Mouse (Mus musculus): ENCODE measurements around the gene Ryk. TPM values are rescaled to one million over a fixed set of nuclear protein-coding genes. Genes with fewer than 3 reads are reported as not detected.
"Not testable (repeated sequence)": the region's sequence is repeated elsewhere in the genome, so short reads cannot be mapped to it uniquely, and the experiment has no call there.

Ryk gene
- total RNA-seq, 2 experiments from 2014 or later = 35.6 to 40.0 TPM

DNA sequence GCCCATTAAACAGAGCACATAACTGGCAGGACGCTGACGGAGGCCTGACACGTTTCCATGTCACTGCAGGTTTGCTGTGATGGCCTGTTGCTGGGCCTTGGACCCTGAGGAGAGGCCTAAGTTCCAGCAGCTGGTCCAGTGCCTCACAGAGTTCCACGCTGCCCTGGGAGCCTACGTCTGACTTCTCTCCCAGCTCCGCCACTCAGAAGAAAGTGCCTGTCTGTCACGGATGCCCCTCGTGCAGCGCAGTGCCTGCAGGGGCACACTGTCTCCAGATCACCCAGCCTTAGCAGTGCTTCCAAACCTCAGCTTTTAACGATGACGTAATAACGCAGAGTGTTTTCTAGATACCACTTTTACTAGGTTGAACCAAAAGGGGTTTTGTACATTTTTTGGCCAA lies 72.1 kb downstream of the Ryk start:
- DNase-seq = no peak

DNA sequence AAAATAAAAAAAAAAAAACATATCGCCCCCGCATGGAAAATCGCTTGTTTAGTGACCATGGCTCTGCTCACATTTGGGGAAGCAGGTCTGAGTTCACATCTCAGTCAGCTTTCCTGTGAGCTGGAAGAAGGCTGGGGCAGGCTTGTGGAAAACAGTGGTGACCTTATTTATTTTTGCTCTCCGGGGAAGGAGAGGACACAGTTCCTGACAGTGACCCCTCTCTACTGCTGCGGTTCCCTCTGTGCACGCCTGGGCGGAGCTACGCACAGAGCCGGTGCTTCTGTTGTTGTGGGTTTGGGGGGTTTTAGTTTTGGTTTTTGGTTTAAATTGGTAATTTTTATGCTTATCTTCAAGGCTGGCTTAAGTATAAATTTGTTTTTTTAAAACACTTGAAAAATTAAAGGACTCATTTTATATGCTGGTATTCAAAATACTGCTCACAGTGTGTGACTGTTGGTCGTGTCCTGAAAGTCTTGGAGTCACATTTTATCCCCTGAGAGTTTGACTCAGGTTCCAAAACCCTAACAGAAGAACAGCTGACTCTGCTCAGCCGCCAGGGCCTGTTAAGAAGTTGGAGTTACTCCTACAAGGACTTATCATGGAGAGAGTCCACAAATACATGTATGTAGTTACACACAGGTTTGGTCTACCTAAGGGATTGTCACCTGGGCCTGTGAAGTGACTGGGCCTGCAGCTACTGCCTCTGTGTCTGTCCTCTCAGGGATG lies 73.0 kb downstream of the Ryk start:
- peak; percentile 52 to 58 for DNase-seq

DNA sequence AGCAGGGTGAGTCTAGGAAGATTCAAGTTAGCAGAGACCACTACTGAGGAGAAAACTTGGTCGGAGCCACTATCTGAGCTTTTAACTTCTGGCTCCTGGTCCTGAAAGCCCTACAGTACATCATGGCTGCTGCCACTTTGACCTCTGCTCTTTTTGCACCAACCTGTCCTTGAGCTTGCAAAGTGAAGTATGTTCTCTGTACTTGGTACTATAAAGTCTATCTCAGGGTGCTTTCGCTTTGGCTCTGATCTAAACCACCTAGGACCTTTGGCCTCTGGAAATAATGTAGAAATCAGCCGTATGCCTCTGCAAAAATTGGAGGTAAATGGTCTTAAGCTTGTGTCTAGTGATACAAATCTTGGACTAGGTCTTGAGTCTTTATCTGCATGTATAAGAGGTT lies 76.8 kb downstream of the Ryk start:
- no peak for DNase-seq

DNA sequence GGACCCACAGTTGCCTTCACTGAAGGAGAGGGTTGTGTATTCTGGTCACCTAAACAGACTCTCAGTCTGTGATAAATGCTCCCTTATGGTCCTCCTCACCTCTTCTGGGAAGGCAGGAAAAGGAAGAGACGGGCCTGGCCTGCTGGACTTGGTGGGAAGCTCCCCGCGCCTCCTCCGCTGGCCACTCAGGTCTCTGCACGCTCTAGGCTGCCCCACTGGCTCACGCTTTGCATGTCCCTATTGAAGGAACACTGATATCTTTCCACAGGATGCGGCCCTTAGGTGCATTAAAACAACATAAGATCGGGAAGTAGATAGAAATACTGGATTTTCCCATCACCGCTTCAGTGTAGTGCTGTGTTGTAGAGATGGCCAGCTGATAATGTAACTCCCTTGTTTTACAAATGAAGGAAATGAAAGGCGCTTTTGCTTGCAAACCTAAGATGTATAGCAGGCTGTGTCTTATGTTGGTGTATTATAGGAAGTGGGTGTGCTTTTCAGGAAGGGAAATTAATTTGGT lies 77.9 kb downstream of the Ryk start:
- DNase-seq = no peak

DNA sequence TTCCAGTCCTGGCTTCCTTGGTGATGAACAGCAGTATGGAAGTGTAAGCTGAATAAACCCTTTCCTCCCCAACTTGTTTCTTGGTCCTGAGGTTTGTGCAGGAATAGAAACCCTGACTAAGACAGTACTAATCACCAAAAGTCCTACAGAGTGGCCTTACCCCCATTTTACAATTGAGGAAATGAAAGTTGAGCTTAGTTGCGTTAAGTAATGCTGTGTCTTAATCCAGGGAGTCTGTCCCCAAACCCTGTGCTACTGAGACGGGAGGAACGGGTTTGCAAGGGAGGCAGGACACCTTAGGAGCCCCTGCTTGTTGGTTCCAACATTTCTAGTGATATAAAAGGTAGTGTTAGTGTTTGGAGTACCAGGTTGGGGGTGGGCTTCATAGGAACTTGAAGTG lies 78.9 kb downstream of the Ryk start:
- DNase-seq = not testable (repeated sequence)

DNA sequence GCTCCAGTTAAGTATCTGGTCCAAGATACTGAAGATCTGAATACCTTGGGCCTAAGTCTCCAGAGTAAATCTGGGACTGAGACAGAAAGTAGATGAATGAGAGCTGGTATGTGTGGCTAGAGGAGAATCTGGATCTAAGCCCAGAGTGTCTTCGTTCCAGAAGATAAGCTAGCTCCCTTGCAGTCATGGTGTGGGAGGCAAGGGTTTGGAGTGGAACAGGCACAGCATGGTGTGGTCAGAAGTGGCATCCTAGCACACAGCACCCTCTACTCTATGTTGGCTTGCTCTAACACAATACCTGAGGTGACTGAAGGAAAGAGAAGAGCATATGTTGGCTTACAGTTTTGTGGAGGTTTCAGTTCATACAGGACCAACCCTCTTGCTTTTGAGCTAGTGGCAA lies 79.9 kb downstream of the Ryk start:
- peak; percentile 62 to 72 for DNase-seq

DNA sequence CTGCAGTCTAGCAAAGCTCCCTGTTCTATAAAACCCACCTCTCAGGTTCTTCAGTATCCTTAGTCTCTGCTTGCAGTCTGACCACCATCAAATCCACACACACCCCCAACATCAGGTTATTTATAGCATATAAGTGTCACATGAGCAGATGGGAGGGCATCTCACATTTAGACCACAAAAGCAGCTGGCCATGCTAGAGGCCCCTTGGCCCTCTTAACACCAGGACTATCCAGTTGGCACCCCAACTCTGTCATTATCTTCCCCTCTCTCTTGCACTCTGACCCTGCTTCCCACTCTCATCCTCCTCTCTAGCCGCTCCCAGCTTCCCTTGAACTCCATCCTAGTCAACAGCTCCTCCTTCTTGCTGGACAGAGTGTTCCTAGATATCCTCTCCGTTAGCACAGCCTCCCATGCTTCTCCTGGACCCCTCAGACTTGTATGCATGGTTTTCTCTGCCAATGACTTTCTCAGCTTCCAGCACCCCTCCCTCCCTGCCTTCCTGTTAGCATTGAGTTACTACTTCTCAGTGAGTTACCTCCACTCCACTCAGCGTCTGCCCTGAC lies 80.7 kb downstream of the Ryk start:
- peak; percentile 31 to 50 for DNase-seq

DNA sequence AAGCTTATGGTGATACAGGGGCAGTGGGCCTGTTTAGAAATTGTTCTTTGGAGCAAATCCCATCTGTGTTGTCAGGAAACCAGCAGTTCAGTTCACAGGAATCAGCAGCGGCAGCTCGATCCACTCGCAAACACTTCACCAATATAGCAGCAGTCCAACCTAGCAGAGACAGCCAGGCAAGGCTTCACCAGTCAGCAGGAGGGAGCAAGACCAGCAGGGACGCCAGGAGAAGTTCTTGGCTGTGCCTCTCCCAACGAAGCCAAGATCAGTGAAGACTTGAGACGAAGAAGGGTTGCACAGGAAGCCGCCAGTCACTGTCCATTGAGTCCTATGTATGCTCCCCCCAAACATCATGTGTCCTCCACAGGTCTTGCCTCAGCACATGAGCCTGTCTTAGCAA lies 81.4 kb downstream of the Ryk start:
- DNase-seq = no peak

DNA sequence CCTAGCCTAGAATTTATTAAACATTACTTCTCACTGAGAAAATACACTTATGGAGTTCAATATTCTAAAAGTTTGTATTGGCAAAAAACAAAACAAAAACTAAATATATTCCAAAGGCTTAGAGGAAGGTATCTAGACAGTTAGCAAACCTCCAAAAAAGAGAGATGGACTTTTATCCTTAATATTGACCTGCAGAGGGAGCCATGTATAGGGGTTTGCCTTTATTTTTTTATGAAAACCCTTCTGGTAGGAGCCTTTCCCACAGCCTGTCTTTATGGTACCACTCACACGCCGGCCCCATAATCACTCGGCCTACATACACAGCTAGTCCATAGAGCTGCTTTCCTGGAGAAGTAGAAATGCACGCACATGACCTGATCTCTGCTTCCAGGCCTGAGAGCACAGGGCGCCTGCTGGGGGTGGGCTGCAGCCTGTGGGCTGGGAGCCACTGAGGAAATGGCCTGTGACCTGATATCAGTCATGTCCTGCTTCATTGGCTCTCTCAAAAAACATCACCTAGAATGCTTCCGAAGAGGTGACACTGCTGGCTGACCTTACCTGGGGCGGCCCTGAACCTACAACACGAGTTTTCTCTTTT lies 82.9 kb downstream of the Ryk start:
- DNase-seq = peak in 1 of 2 experiments; percentile 13

DNA sequence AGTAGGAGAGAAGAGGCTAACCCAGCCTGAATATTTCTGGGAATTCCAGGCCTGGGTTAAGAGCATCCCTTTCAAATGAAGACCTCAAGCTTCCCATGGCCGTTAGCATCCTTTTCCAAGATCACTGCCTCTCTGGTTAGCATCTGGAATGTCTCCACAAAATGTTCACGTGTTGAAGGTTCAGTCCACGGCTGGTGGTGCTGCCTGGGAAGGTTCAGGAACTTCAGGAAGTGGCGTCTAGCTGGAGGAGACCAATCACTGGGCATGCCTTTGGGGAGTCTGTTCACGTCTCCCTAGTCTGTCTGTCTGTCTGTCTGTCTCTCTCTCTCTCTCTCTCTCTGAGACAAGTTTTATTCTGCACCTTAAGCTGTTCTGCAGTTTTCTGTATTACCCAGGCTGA lies 84.8 kb downstream of the Ryk start:
- no peak for DNase-seq

DNA sequence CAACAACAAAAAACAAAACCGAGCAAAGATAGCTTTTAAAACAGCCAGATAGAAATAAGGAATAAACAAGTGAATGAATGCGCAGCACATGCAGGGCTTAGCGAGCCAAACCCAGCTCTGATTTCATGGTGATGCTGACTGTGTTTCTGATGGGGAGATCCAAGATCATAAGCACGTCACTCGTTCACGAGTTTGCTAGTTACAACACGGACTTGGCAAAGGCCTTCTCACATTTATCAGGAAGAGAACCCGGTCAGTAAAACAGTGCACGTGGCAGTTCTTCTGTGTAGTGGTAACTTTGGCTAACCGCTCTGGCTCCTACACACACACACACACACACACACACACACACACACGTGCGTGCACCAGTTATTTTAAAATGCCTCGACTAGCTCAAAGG lies 87.1 kb downstream of the Ryk start:
- peak in 1 of 2 experiments; percentile 27 for DNase-seq

DNA sequence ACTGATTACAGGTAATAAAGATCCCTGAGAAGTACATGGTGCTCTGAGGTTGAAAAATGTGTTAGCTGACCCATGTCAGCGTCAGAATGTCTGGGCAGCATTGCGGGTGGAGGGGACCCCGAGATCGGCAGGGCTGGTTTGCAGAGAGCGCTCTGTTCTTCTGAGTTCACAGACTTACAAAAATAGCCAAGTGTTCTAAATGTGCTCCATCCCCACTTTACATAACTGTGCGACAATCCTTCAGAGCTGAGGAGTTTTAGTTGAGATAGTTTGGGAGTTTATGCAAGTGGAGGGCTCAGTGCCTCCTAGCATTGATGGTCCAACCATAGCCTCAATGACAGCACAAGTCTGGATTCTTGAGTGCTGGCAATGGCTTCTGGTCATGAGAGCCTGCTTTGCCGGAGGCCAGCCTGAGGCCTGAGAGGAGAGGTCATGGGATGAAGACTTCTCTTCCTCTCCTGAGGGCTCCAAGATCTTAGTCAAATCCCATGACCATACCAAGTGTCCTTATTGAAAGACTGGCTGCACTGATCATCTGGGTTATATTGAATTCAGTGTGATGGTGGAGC lies 88.2 kb downstream of the Ryk start:
- no peak for DNase-seq

DNA sequence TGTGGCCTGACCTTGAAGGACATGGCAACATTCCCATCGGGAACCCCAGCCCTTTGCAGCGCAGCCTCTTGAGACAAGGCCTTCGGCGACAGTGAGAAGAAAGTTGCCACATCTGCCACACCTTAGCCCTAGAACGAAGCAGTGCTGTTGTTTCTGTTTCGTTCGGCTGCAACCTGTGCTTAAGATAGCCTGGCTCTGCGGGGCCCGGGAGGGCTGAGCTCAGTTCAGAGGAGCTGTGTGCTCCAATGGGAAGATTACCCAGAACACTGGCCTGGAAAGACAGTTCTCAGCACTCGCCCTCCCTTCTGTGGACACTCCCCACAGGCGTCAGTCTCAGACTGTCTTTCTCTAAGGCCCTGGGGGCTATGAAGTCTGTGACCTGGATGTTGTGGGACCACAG lies 89.1 kb downstream of the Ryk start:
- no peak for DNase-seq

DNA sequence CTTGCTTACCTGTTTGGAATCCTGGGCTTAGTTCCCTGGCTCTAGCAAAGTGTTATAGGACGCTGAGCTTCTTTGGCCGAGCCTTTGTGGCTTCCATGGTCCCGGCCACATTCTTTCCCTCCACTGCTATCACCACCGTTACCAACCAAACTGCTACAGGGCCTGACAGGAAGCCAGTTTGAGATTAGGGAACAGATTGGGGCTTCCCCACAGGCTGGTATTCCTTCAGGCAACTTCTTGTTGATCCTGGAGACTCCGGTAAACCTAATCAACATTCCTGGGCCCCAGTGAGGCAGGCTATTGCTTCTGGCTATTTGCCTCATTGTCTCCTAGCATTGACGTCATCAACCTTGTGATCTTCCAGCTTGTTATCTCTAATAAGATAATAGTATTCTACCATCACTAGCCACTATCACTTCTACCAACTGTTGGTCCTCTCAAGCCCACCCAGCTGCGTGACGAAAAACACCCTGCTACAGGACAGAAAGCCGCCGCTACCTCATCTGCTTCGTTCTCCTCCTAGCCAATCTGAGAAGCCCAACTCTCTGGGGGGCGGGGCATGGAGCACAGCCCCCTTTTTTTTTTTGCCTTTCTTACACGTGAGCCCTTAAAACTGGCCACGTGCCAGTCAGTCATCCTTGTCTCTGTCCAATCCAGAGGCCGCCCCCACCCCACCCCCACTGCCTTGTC lies 90.1 kb downstream of the Ryk start:
- no peak for DNase-seq

DNA sequence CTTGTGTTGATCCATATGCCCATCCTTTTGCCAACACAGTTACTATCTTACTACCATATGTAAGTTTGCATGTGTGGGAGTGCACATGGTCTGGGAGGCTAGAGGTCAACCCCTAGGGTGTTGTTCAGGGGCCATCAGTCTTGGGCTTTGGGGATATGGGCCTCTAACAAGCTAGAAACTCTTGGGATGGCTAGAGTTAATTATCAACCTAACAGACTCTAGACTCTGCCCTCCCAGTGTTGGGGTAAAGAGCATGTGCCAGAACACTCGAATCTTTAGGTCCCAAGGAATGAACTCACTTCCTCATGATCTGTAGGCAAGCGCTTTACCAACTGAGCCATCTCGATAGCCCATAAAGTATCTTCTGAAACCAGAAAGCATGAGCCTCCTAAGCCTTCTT lies 91.4 kb downstream of the Ryk start:
- DNase-seq = no peak

DNA sequence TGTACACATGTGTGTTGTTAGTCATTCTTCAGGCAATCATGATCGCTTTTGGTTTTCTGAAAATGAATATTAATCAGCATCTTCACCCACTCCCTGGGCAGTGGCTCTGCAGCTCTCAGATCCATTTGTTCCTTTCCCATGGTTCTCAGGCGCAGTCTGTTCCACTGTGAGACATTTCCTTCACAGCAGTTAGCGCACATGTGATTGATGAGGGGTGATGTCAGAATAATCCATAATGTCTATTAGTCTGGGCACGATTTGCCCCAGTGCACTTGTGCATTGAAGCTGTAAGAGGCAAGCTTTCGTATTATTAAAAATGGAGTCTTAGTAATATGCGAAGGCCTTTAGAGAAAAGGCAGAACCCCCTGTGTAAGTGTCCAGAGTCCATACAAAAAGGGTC lies 95.1 kb downstream of the Ryk start:
- no peak for DNase-seq

DNA sequence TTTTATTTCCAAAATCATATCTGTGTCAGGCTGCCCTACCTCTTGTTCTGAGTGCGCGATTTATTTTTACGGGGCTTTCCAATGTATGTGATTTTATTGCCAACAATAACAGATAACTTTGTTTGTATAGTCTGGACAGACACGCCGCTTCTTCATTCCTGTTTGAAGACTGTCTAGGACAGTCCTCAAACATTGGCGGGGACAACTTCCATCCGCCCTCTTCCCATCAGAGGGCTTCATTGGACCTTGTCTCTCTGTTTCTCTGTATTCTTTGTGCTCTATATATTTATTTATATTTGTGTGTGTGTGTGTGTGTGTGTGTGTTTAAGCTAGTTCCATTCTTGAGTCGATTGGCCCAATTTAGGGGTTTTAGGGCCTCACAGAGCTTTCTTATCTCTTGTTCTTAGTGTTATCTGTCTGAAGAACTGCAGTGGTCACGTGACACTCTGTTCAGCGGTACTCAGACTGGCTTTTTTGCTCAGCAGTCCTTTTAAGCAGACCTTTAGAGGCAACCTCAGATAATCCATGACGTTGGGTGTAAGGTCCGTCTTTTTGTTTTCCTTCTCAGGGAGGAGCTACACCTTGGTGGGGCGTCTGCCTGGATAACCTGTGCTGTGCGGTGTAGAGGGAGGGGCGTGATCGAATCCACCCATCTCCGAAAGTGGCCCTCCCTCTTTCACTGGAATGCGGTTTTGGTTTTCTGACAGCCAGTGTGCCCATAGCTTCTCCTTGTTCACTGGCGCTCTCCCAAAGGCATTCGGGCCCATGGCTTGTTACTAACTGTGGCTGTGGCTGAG lies 99.4 kb downstream of the Ryk start:
- no peak for DNase-seq

DNA sequence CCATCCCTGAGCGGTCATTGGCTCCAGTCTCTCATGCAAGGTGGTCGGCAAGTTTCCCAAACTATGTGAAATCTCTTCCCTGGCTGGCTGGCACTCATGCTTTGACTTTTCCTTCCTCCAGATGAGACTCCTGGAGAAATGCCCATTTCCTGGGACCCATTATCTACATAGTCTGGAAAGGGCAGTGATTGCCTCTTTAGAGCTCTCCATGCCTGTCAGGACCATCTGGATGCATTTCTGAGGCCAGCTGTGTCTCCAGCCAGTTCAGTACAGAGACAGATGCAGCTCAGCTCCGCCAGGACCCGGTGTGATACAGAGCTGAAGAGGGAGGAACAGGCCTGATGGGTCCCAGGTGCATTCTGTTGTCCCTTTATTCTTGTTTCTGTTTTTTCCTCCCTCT lies 107.5 kb downstream of the Ryk start:
- no peak for DNase-seq

DNA sequence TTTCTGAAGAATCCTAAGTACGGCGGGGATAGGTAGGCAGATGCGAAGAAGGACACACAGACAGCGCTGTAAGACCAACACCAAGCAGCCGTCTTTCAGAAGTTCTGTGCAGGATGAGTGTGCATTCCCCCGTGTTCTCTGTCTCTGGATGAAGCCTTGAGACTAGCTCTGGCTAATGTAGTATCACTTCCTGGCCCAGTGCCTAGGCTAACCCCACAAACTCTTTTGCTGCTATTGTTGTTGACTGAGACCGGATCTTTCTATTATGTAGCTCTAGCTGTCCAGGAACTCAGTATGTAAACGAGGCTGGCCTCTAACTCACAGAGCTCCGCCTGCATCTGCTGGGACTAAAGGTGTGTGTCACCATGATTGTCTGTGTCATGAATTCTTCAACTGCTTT lies 110.2 kb downstream of the Ryk start:
- DNase-seq = no peak

DNA sequence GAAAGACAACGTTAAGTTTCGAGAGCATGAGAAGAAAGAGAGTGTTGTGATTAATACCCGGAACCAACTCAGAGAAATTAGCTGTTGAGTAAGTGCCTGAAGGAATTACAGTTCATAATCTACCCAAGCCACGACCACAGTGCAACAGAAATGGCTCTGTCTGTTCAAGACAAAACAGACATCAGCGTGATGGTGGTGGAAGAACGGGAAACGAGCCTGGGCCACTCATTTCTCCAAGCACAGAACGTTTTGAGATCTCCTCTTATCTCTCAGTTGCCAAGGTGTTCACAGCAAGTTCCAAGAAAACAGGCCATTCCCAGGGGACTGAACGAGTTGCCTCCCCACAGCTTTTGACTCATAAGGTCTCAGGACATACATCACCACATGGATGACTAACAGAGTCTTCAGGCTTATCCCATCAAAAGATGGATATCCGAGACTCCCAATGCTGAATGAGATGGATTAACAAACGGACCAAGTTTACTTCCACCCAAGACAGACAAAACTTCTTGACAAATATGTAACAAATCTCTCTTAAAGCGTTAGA lies 111.8 kb downstream of the Ryk start:
- DNase-seq = no peak

DNA sequence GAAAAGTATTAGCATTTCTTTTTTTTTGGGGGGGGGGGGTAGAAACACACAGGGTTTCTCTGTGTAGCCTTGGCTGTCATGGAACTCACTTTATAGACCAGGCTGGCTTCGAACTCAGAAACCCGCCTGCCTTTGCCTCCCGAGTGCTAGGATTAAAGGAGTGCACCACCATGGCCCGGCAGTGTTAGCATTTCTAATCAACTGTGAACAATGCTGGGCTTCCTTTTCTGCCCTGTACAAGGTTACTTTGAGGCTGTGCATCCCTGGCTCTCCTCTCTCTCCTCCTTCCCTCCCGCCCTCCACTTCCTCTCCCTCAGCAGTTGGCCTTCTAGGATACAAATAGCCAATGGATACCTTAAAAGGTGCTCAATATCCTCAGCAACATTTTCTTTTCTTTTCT lies 114.0 kb downstream of the Ryk start:
- no peak for DNase-seq
